Mouse (Mus musculus) midbrain, embryonic 10.5 days (tissue): Measurements from ENCODE around the gene Atxn7l1. TPM values are rescaled to one million over a fixed set of nuclear protein-coding genes. Genes with fewer than 3 reads are reported as not detected.

Source experiments
- DNase-seq: peaks from one replicate; pipeline ENCODE4 v3.0.0-alpha.2; 2017; ENCODE audit warnings: low spot score
- H3K27ac ChIP-seq: fragments of 300-500 bp; sonication (generic); replicated peaks from 2 replicates; pipeline ENCODE4 v1.5.1; 2016; ENCODE audit warnings: mild to moderate bottlenecking
- H3K27me3 ChIP-seq: fragments of 300-500 bp; sonication (generic); 2 replicates; pipeline ENCODE4 v1.6.1; 2016; ENCODE audit warnings: low read depth, mild to moderate bottlenecking; ENCODE audit not compliant: poor library complexity, severe bottlenecking
- H3K36me3 ChIP-seq: fragments of 300-500 bp; sonication (generic); 2 replicates; pipeline ENCODE4 v1.6.1; 2016; ENCODE audit warnings: mild to moderate bottlenecking, moderate library complexity
- H3K4me1 ChIP-seq: fragments of 300-500 bp; sonication (generic); 2 replicates; pipeline ENCODE4 v1.6.1; 2016
- H3K4me3 ChIP-seq: fragments of 300-500 bp; sonication (generic); 2 replicates; pipeline ENCODE4 v1.5.1; 2016; ENCODE audit warnings: mild to moderate bottlenecking, moderate library complexity
- H3K9me3 ChIP-seq: fragments of 300-500 bp; sonication (generic); replicated peaks from 2 replicates; pipeline ENCODE4 v1.6.1; 2016; ENCODE audit warnings: mild to moderate bottlenecking
- WGBS: fragments of 180-500 bp; shearing (Covaris S2); methylation state at CpG from one replicate; pipeline ENCODE4 v1.1.7; 2016; 5-methylcytosine and 5-hydroxymethylcytosine counted together
- polyA plus RNA-seq: library from polyadenylated mRNA; unstranded; fragments of >200 nt; fragmentation: Nextera tagmentation; extraction: Ambion mirVana; gene quantifications from 2 replicates; pipeline ENCODE4 v1.2.1, GENCODE M21; 2016

Atxn7l1 gene
- polyA plus RNA-seq, 1 experiment from 2014 or later, result 10.0 TPM

DNA sequence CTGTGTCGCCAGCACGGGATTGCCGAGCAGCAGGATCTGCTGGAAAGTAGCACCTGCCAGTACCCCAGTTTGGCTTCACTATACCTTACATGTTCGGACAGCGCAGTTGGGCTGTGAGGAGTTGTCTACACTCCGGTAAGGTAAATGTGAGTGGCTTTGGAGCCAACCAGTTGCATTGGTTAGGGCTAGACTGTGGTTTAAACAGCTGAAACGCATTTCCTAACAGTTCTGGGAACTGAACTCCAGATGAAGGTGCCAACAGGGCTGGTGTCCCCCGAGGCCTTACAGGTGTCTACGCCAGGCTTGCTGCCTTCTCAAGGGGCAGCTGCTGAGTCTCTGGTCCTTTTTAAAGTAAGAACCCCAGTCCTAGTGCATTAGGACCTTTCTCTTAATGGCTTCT, 157.6 kb downstream of the Atxn7l1 start:
- Histone ChIP-seq H3K4me1 (peaks cover 27% of the 10 kb centered on the region), H3K27ac (no peak overlapping the region), H3K27me3 (peaks cover 30% of the 10 kb centered on the region), H3K9me3 (no peaks in the 10 kb centered on the region), H3K36me3 (no peaks in the 10 kb centered on the region), H3K4me3 (no peak overlapping the region)
- 94% methylated on average over 9 of the region's 9 CpGs for WGBS
- DNase-seq, result no peak

DNA sequence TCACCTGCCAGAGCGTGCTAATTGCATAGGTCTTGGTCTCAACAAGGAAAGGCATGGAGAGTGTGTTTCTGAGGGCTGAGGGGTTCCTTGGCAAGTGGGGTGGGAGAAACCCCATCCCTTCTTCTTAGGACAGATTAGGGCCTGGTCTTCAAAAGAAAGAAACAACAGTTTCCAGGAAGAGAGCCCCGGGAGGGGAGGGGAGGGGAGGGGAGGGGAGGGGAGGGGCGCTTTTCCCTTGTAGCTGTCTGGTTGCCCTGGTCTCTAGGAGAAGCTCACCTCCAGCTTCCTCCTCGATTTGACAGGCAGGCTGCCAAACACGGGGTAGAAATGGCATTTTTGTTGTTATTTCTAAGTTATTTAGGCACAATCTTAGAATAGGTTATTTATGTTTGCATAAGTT, 159.0 kb downstream of the Atxn7l1 start:
- Histone ChIP-seq H3K4me3 (no peak overlapping the region), H3K27ac (no peak overlapping the region), H3K9me3 (no peaks in the 10 kb centered on the region), H3K36me3 (no peaks in the 10 kb centered on the region), H3K27me3 (peaks cover 20% of the 10 kb centered on the region), H3K4me1 (peaks cover 26% of the 10 kb centered on the region)
- DNase-seq, result no peak
- 72% methylated on average over 4 of the region's 5 CpGs for WGBS

DNA sequence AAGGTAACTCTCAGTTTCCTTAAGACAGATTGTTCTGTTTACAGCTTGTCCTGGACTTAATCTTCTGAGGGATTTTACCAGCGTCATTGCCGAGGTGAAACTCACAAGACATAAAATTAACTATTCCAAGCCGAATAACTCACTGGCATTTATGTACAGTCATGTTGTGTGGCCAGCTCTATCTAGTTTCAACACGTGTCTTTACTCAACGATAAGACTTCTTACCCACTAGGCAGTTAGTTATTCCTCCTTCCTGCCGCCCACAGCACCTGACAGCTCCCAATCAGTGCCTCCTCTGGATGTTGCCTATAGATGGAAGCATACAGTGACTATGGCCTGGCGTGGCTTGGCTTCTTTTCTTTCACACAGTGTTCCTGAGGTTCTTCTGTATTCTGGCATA, 161.2 kb downstream of the Atxn7l1 start:
- no peak overlapping the region for H3K4me3 ChIP-seq
- no peaks in the 10 kb centered on the region for H3K9me3 ChIP-seq
- H3K4me1 ChIP-seq, result peaks cover 5% of the 10 kb centered on the region
- no peaks in the 10 kb centered on the region for H3K36me3 ChIP-seq
- H3K27me3 ChIP-seq, result peaks cover 17% of the 10 kb centered on the region
- no peak for DNase-seq
- H3K27ac ChIP-seq, result no peak overlapping the region
- 87% methylated on average over 7 of the region's 7 CpGs for WGBS

DNA sequence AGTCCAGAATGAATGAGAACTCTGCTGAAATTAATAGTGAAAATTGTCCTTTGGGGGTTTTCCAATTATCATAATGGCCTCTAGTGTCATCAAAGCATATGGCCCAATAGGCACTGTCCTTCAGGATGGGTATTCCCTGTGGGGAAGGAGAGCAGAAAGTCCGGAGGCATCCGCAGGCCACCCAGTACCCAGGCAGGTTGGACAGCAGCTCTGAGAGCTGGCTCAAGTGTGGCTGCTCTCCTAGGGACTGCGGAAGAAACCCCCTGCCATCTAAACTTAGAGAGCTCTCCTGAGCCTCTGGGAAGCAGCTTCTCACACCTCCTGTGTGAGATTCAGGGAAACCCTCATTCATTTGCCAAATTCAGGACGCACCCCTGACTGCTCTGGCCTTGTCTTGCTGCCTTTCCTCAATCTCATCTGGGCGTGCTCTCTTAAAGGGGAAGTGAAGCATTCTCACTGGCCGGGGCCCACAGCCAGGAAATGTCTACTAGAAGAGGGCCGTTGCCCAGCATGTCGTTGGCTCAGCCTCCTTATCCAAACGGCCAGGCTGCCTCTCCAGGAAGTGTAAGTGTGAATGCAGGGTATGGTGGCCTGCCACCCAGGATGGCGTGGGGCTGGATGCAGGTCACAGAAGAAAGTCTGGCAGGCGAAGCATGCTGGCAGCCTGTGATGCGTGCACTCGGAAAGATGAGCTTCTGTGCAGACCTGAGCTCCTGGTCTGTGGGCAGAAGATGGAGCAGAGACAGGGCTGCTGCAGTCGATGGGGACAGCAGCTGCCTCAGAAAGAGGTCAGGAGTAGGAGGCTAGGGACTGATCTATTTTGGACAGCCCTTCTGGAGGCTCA, 166.6 kb downstream of the Atxn7l1 start:
- H3K4me1 ChIP-seq, result peaks cover 9% of the 10 kb centered on the region

DNA sequence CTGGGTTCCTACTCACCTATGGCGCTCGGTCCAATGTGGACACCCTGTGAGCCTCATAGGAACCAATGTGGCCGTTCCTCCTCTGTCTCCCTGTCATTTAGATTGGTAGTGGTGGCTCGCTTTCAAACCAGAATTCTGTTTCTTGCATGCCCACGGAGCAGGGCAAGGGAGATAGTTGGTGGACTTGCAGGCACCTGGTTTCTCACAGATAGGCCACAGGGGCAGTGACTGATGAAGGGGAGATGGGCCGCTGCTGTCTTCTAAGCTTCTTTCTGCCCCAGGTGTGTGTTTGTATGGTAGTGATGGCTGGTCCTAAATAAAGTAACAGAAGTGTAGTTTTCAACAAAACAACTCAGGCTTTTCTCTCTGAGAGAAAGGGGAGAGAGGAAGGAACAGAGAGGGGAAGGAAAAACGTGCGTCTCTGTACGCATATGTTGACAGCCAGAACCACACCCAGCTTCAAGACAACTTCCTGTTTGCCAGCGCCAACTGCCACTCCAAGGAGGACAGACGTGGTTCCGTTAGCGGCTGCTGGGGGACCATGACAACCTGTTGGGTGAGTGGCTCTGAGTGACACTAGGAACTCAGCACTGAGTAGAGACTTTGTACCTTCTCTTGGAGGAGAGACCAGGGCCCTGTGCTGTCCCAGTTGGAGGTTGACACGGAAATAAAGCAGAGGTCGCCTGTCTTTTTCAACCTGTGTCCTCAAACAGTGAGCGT, 167.6 kb downstream of the Atxn7l1 start:
- Histone ChIP-seq H3K36me3 (no peaks in the 10 kb centered on the region), H3K4me3 (no peak overlapping the region), H3K27me3 (no peaks in the 10 kb centered on the region), H3K4me1 (peaks cover 9% of the 10 kb centered on the region), H3K9me3 (no peaks in the 10 kb centered on the region), H3K27ac (no peak overlapping the region)
- no peak for DNase-seq
- WGBS, result 88% methylated on average over 16 of the region's 16 CpGs

More for the DNA sequence above, 166.6 kb downstream of the Atxn7l1 start:
- 35% methylated on average over 14 of the region's 14 CpGs for WGBS
- Histone ChIP-seq H3K9me3 (no peaks in the 10 kb centered on the region), H3K4me3 (no peak overlapping the region), H3K27me3 (no peaks in the 10 kb centered on the region), H3K36me3 (no peaks in the 10 kb centered on the region), H3K27ac (peak overlapping the region; percentile 61)
- DNase-seq, result no peak

DNA sequence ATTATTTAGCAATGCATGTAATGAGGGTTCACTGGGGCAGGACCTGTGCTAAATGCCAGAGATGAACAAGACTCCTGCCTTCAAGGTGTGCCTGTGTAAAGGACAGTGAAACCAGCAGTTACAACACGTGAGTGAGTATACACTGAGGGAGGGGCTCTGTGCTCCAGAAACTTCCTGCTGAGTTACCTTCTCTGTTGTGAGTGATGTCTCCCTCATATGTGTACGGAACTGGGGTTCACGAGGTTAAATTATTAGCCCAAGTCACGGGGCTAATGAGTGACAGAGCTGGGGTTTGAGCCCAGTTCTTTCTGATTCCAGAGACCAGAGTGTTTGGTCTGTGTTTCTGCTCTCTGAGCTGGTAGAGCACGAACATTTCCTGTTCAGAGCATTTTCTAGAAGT, 168.3 kb downstream of the Atxn7l1 start:
- Histone ChIP-seq H3K4me3 (no peak overlapping the region), H3K27me3 (no peaks in the 10 kb centered on the region), H3K9me3 (no peaks in the 10 kb centered on the region), H3K27ac (no peak overlapping the region), H3K4me1 (peaks cover 9% of the 10 kb centered on the region), H3K36me3 (no peaks in the 10 kb centered on the region)
- WGBS, result 80% methylated on average over 5 of the region's 5 CpGs
- DNase-seq, result no peak

DNA sequence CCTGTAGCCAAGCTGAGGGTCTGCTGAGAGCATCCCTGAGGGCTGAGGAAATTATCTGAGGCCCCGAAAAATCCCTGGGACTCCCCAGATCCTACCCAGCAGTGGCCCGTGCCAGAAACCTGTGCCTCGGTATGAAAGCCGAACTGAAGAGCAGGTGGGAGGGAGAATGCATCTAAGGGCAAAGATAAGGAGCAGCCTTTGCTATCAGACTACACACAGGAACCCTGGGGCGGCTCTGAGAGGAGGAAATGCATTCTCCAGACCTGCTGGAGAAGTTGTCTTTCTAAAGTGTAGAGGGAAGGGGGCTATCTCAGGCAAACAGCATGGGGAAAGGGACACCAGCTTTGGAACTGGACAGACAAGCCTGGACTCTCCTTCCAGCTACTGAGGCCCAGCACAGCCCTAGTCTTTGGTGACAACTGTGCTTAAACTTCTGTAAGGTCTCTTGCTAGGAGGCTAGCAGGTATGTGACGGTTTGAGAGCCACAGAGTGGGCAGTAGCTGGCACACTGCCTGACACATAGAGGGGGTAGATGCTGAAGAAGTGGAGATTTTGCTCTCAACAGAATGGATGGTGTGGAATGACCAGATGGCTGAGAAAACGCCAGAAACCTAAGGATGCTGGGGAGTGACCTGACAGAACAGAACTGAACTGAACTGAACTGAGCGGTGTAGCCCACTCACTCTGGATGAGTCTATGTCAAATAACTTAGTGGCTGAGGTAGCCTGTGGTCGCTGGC, 170.5 kb downstream of the Atxn7l1 start:
- Histone ChIP-seq H3K36me3 (no peaks in the 10 kb centered on the region), H3K9me3 (no peaks in the 10 kb centered on the region), H3K4me1 (peaks cover 9% of the 10 kb centered on the region), H3K27ac (0 out of 2 replicates have a peak overlapping the region, but pooled peaks have one; percentile 17), H3K4me3 (no peak overlapping the region), H3K27me3 (no peaks in the 10 kb centered on the region)
- no peak for DNase-seq
- 85% methylated on average over 9 of the region's 9 CpGs for WGBS

DNA sequence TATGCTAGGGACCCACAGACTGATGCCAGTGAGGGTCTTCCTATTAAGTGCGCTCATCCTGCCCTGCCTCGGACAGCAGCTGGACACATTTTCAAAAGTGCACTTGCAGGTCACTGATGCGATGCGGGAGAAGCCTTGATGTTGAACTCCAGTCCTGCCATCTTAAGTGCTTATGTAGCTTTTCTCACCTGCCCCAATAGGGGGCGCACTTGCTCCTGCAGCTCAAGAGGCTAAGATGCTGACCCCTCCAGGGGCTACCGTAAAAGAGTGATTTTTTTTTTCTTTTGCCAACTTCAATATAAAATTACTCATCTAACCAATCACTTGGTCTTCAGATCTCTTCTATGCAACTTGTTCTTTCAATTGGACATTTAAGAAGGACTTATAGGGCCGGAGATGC, 175.1 kb downstream of the Atxn7l1 start:
- no peak for DNase-seq
- 79% methylated on average over 7 of the region's 7 CpGs for whole genome bisulfite sequencing
- Histone ChIP-seq H3K4me3 (no peak overlapping the region), H3K27ac (no peak overlapping the region), H3K36me3 (no peaks in the 10 kb centered on the region), H3K27me3 (no peaks in the 10 kb centered on the region), H3K4me1 (no peaks in the 10 kb centered on the region), H3K9me3 (no peaks in the 10 kb centered on the region)

DNA sequence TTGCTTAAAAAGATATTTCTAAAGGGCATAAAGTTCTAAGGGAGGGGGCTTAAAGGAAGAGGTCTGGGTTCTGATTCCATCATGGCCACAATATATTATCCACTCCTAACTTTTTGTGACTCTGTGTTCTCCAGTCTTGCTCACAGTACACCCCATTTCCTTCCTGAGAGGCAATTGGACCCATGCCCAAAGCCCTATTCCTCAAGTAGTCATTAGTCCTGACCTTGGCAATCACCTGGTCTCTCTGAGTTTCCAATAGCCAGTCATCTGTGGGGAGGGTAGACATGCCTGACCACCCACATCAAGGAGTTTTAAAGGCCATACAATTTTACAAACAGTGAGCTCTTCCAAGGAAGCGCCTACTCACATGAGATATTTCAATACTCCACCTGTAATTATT, 176.3 kb downstream of the Atxn7l1 start:
- 94% methylated on average over 1 of the region's 1 CpGs for WGBS
- Histone ChIP-seq H3K4me3 (no peak overlapping the region), H3K27me3 (no peaks in the 10 kb centered on the region)

DNA sequence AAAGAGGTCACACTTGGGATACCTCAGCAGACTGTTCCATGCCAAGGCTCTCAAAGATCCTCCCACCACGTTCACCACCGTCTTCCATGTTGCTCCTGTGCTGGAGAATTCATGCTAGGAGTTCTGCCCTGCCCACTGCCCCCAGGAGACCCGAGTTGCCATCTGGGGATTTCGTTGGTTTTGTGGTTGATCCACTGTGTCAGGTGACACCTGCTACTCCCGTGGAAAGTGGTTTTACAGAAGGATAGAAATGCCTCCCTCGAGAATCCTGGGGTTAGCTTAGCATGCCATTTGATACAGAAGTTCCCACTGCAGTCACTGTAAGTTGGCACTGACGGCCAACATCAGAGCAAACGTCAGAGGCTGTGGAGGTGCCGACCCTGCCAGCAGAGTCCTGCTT, 177.9 kb downstream of the Atxn7l1 start:
- Histone ChIP-seq H3K9me3 (no peaks in the 10 kb centered on the region), H3K4me3 (no peak overlapping the region), H3K27me3 (no peaks in the 10 kb centered on the region), H3K27ac (no peak overlapping the region), H3K36me3 (no peaks in the 10 kb centered on the region), H3K4me1 (no peaks in the 10 kb centered on the region)
- WGBS, result 85% methylated on average over 9 of the region's 9 CpGs
- no peak for DNase-seq

More for the DNA sequence above, 176.3 kb downstream of the Atxn7l1 start:
- H3K4me1 ChIP-seq, result no peaks in the 10 kb centered on the region
- no peaks in the 10 kb centered on the region for H3K9me3 ChIP-seq
- H3K27ac ChIP-seq, result no peak overlapping the region
- H3K36me3 ChIP-seq, result no peaks in the 10 kb centered on the region
- no peak for DNase-seq

DNA sequence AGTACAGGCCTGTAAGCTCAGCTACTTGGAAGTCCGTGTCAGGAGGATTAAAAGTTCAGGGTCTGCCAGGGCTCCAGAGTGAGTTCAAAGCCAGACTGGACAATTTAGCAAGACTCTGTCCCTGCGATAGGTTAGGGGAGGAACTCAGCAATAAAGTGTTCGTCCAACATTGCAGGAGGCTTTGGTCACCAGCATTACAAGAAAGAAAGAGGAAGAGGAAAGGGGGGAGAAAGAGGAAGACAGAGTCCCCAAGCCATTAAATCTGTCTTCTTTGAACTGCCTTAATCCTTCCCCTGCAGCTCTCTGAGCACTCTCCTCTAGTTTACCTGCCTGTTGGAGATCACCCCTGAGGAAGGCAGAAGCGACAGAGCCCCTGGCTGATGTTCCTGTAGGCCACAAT, 184.6 kb downstream of the Atxn7l1 start:
- no peak overlapping the region for H3K4me3 ChIP-seq
- no peaks in the 10 kb centered on the region for H3K9me3 ChIP-seq
- WGBS, result 63% methylated on average over 4 of the region's 4 CpGs
- DNase-seq, result no peak
- no peaks in the 10 kb centered on the region for H3K27me3 ChIP-seq
- no peaks in the 10 kb centered on the region for H3K36me3 ChIP-seq
- H3K27ac ChIP-seq, result peak overlapping the region; percentile 33; the same call in 1 of the 2 replicates
- peaks cover 8% of the 10 kb centered on the region for H3K4me1 ChIP-seq

DNA sequence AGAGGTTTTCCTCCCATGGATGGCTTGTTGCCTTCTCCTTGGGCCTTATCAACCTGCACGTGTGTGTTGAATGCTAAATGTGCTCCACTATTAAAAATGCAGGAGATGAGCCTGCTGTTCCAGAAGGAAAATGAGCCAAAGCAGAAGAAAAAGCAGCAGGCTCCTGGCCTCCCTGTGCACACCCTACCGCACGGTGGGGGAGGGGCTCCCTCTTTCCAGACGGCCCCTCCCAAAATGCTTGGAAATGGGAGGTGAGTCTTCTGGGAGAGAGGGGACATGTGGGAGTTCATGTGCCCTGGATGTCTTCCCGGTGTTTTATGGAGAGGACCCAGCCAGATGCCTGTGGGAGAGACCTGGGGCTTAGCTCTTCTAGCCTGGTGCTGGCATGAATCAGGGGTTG, 185.3 kb downstream of the Atxn7l1 start:
- no peaks in the 10 kb centered on the region for H3K36me3 ChIP-seq
- no peaks in the 10 kb centered on the region for H3K27me3 ChIP-seq
- H3K4me1 ChIP-seq, result peaks cover 8% of the 10 kb centered on the region
- H3K4me3 ChIP-seq, result no peak overlapping the region
- peak overlapping the region; percentile 33; the same call in 1 of the 2 replicates for H3K27ac ChIP-seq
- H3K9me3 ChIP-seq, result no peaks in the 10 kb centered on the region
- WGBS, result 82% methylated on average over 5 of the region's 5 CpGs
- no peak for DNase-seq
